23 mouse cellular contexts compared by ENCODE assay signal in the genomic region with DNA sequence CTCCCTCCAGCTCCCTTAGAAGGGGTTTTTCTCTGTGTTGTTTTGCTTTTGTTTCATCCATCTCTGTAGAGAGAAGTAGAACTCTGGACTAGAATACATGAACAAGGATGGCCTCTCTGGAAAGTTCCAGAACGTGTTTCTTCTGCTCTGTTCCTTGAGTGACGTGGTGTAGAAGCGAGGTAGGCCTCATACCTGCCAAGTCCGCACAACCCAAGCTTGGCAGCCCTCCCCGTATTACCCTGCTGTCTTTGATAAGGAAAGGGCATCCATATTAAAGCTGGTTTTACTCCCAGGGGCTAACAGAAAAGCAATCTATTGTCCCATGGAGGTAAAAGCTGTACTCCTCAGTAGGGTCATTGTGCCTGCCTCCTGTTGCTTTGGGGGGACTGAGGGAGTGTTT.
A peak's percentile ranks its signal among the peaks of the same experiment; 100 is the strongest.
DNase-seq lines count a peak whose midpoint lies in the region; ATAC-seq and TF ChIP-seq lines count a peak whose summit lies in the region.
"Had no signal": no experiment of that assay in that cellular context is flagged by ENCODE, and none has a peak within 500 bp of the region (broad histone marks: within the 10 kb centered on the region; RNA-seq: fewer than 3 reads in every experiment).

No protein-coding gene starts in this region.

- no peaks in the 10 kb centered on the region for H3K27me3 ChIP-seq in heart, embryonic 10.5 days (ENCODE audit: insufficient read depth, poor library complexity, severe bottlenecking)
- H3K27me3 ChIP-seq in kidney, postnatal 0 days (ENCODE audit: insufficient read depth, low read length), result no peaks in the 10 kb centered on the region
- no peaks in the 10 kb centered on the region for H3K27me3 ChIP-seq in embryonic facial prominence, embryonic 14.5 days (replicated peaks; ENCODE audit: control insufficient read depth, insufficient read depth, low read length)
- H3K27me3 ChIP-seq: forebrain, embryonic 12.5 days; heart, embryonic 12.5 days; limb, embryonic 15.5 days; megakaryocyte, embryonic 14.5 days; midbrain, embryonic 15.5 days; neural tube, embryonic 13.5 days had no signal

- H3K4me3 ChIP-seq in heart, embryonic 10.5 days, result no peak overlapping the region
- H3K4me3 ChIP-seq in kidney, postnatal 0 days (replicated peaks; ENCODE audit: low read depth, low read length), result no peak overlapping the region
- no peak overlapping the region for H3K4me3 ChIP-seq in embryonic facial prominence, embryonic 14.5 days (ENCODE audit: low read depth, low read length)
- H3K4me3 ChIP-seq: forebrain, embryonic 12.5 days; heart, embryonic 12.5 days; limb, embryonic 15.5 days; megakaryocyte, embryonic 14.5 days; midbrain, embryonic 15.5 days; myocyte; neural tube, embryonic 13.5 days had no signal

- no peaks in the 10 kb centered on the region for H3K9me3 ChIP-seq in heart, embryonic 10.5 days
- H3K9me3 ChIP-seq in kidney, postnatal 0 days (replicated peaks; ENCODE audit: low read length), result no peaks in the 10 kb centered on the region
- no peaks in the 10 kb centered on the region for H3K9me3 ChIP-seq in embryonic facial prominence, embryonic 14.5 days (ENCODE audit: control insufficient read depth, low read length)
- H3K9me3 ChIP-seq: forebrain, embryonic 12.5 days; heart, embryonic 12.5 days; limb, embryonic 15.5 days; megakaryocyte, embryonic 14.5 days; midbrain, embryonic 15.5 days; neural tube, embryonic 13.5 days had no signal

- ATAC-seq in kidney, postnatal 0 days (replicated peaks; ENCODE audit: low FRiP score, low read depth), result no peak
- ATAC-seq in embryonic facial prominence, embryonic 14.5 days (ENCODE audit: low read depth), result no peak
- ATAC-seq in megakaryocyte progenitor cell, adult 5-6 weeks (replicated peaks; ENCODE audit: poor library complexity), result peak; percentile 64
- ATAC-seq: inflammation-experienced regulatory T-cells, adult 6 months; midbrain, embryonic 15.5 days had no signal

- peaks cover 51% of the 10 kb centered on the region for H3K4me1 ChIP-seq in heart, embryonic 10.5 days
- peaks cover 21% of the 10 kb centered on the region for H3K4me1 ChIP-seq in kidney, postnatal 0 days (replicated peaks; ENCODE audit: insufficient read depth, low read length)
- peaks cover 21% of the 10 kb centered on the region for H3K4me1 ChIP-seq in embryonic facial prominence, embryonic 14.5 days (ENCODE audit: control insufficient read depth, insufficient read depth, low read length)

- H3K27ac ChIP-seq in heart, embryonic 10.5 days, result 0 out of 2 replicates have a peak overlapping the region, but pooled peaks have one; percentile 6
- peak overlapping the region; percentile 60 for H3K27ac ChIP-seq in kidney, postnatal 0 days
- no peak overlapping the region for H3K27ac ChIP-seq in embryonic facial prominence, embryonic 14.5 days (replicated peaks; ENCODE audit: low read depth, low read length)
- H3K27ac ChIP-seq: forebrain, embryonic 12.5 days; limb, embryonic 15.5 days; liver, embryonic 14.5 days; midbrain, embryonic 15.5 days had no signal

- no peak for DNase-seq in heart, embryonic 10.5 days (ENCODE audit: low spot score)
- no peak for DNase-seq in heart, adult 11 months
- no peak for DNase-seq in kidney, postnatal 0 days (ENCODE audit: low spot score)
- no peak for DNase-seq in kidney, postnatal 14 days
- DNase-seq in embryonic facial prominence, embryonic 14.5 days (ENCODE audit: low spot score), result no peak
- DNase-seq in adrenal gland, postnatal 10 days, result no peak
- no peak for DNase-seq in right cerebral cortex, adult 18-20 months
- DNase-seq: adrenal gland, postnatal 36 days; gastrocnemius, postnatal 10 days; heart, postnatal 10 days; kidney, adult 18-20 months; lung, embryonic 14.5 days; thymus, postnatal 36 days had no signal

- no peak overlapping the region for H3K9ac ChIP-seq in kidney, postnatal 0 days (ENCODE audit: low read depth, low read length)
- peak overlapping the region; percentile 10; the same call in 1 of the 2 replicates for H3K9ac ChIP-seq in embryonic facial prominence, embryonic 14.5 days (ENCODE audit: low read depth, low read length)
- H3K9ac ChIP-seq: forebrain, embryonic 12.5 days; heart, embryonic 12.5 days; limb, embryonic 15.5 days; liver, embryonic 14.5 days; lung, embryonic 14.5 days; midbrain, embryonic 15.5 days; neural tube, embryonic 13.5 days had no signal

- no peak overlapping the region for H3K4me2 ChIP-seq in kidney, postnatal 0 days (ENCODE audit: low read length)
- H3K4me2 ChIP-seq in embryonic facial prominence, embryonic 14.5 days (ENCODE audit: low read depth, low read length), result no peak overlapping the region
- H3K4me2 ChIP-seq: forebrain, embryonic 12.5 days; heart, embryonic 12.5 days; limb, embryonic 15.5 days; lung, embryonic 14.5 days; midbrain, embryonic 15.5 days; neural tube, embryonic 13.5 days had no signal

- 70% methylated on average over 5 of the region's 5 CpGs for WGBS in heart, embryonic 10.5 days
- WGBS in kidney, postnatal 0 days, result 63% methylated on average over 5 of the region's 5 CpGs
- WGBS in embryonic facial prominence, embryonic 14.5 days, result 67% methylated on average over 5 of the region's 5 CpGs

- peaks cover 8% of the 10 kb centered on the region; the same call in 1 of the 2 replicates for H3K36me3 ChIP-seq in heart, embryonic 10.5 days
- H3K36me3 ChIP-seq in kidney, postnatal 0 days (ENCODE audit: insufficient read depth, low read length), result no peaks in the 10 kb centered on the region
- H3K36me3 ChIP-seq in embryonic facial prominence, embryonic 14.5 days (ENCODE audit: control insufficient read depth, insufficient read depth, low read length), result peaks cover 4% of the 10 kb centered on the region; the same call in 1 of the 2 replicates
- H3K36me3 ChIP-seq: forebrain, embryonic 12.5 days; midbrain, embryonic 15.5 days had no signal

- TF ChIP-seq CTCF in kidney, postnatal 0 days (IDR thresholded peaks at IDR 0.05; ENCODE audit: low read depth), result no peak
